Mouse (Mus musculus) hematopoietic stem cell, adult 5-6 weeks (primary cell): ENCODE measurements at regions not wholly inside any gene's neighbourhood (a gene's known extent, or its start where the extent isn't known, plus 50 kb on each side); places are given as distances from the start of the nearest gene placed in this dataset.

Source experiments
- ATAC-seq, 2 experiments: fragments of 125-278 bp in 1 of 2; replicated peaks in 1 of 2; 2 replicates each; pipeline ENCODE4 v1.8.0; 2016 to 2017; ENCODE audit warnings: inconsistent platforms in 2 of 2, mild to moderate bottlenecking in 2 of 2, moderate number of reproducible peaks in 2 of 2, low read depth in 1 of 2, moderate TSS enrichment in 1 of 2; ENCODE audit not compliant: low FRiP score in 2 of 2, poor library complexity in 2 of 2, severe bottlenecking in 2 of 2, insufficient read depth in 1 of 2, low TSS enrichment in 1 of 2

DNA sequence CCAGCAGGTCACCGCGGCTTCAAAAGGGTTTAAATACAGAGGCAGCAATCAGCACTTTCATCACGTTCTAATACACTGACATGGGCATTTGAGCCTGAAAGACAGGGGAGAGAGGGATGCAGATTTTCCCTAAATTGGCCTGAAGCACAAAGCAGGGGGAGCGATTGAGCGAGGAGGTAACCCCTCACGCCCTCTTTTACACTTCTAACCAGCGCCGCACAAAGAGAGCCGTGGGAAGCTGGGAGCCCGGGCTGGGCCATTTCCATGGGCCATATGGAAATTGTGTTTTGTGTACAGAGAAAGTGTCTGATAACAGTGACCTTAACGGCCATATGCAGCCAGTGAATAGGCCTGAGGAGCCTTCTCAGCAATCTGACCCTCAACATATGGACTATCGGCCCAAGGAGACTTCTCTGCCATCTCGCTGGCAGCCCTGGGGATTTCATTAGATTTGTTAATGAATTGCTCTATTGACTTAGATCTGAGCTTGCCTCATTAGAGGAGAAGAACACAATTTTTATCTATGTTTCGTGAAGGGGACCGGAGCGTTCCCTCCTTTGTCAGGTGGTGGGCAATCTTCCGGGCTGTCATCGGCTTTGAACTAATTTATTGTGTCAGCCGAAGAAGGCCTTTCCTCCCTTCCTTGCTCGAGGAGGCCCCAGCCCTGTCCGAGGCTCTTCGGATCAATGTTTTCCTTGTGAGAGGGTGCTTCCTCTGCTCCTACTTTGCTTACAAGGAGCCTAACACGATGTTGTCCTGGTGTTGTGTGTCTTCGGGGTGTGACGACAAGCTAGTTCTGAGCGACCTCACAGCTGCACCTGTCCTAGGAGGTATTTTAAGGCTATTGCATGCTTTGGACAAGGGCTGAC lies 195.4 kb upstream of the Irx3 start:
- no peak for ATAC-seq

DNA sequence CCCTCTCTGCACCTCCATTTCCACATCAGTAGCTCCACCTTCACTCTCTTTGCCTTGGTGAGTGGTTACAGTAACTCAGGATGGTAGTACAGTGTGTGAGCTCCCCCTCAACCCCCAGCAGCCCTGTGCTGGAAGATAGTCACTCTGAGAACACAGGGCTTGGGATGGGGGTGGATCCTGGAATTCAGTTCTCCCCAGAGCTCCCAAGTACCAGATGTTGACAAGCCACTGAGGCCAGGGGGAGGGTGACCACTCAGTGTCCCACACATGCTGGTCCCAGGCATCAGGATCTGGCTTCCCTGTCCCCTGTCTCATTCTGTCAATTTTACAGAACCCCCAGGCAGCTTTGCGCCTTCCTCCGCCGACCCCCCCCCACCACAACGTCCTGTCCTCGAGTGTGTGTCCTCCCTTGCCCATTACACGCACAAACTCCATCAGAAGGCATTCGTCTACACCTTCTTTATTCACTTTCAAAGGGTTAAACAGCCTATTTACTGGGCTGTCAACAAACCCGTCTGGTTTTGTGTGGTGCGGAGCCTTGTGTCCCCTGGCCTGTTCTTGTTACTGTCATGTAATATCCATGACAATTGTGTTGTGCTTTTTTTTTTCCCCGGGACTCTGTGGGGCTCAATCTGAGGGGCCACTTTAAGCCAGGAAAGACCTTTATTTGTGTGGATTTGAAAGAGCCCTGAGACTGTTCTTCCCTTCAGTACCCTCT lies 194.6 kb upstream of the Irx3 start:
- no peak for ATAC-seq

- ATAC-seq = no peak
These were observed 193.7 kb upstream of the Irx3 start for GRCm38 (mm10) chr8:91995407-91996144.

- ATAC-seq = no peak
These were observed 189.9 kb upstream of the Irx3 start for GRCm38 (mm10) chr8:91991542-91992452.

DNA sequence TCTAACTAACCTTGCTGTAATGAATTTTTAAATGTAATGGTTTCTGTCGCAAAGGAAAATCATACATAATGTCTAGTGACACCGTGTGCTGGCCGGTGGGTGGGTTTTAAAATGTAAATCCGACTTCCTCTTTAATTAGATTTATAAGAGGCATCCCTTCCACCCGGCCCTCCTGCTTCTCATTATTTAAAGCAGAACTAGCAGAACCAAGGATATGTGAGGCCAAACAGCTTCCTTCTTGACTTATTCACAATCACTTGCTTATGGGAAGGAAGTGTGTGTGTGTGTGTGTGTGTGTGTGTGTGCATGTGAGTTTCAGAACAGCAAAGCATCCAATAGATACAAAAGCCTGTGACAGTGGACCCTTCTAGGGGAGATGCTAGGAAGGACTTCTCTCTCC lies 189.1 kb upstream of the Irx3 start:
- ATAC-seq = peak; percentile 72 to 86

- ATAC-seq = no peak
These were observed 188.2 kb upstream of the Irx3 start for GRCm38 (mm10) chr8:91990048-91990447.

- ATAC-seq = no peak
These were observed 187.2 kb upstream of the Irx3 start for GRCm38 (mm10) chr8:91988866-91989633.

DNA sequence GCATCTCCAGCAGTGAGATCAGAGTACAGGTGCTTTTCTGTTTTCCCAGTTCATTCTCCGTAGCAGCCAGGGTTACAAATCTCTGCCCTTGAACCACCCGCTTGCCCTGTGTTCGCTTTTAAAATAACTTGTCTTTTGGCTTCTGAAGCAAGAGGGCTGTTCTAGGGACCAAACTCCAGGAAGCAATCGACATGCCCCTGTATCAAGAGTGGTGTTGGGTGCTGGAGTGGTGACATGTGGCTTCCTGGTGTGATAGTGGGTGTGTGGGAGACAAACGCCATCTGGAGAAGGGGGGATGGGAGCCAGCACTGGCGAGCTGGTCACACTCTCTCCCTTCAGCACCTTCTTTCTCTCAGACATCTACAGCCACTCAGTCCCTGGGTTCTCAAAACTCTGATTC lies 186.0 kb upstream of the Irx3 start:
- no peak for ATAC-seq

DNA sequence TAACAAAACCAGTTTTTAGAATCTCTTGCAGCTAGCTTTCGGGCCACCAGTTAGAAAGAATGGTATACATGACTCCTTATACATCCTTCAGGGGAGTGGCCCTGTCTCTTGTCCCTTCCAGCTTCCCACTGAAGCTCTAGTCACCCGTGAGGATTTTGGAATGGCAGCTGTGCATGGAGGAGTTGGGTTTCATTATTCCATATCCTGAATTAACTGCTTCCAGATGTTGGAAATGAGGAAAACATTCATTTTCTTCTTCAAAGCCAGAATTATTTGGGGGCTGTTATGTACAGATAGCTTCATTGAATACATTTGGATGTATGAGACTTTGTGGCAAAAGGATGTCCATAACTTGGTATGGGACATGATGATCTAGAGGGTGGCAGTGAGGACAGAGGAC lies 181.3 kb upstream of the Irx3 start:
- no peak for ATAC-seq

DNA sequence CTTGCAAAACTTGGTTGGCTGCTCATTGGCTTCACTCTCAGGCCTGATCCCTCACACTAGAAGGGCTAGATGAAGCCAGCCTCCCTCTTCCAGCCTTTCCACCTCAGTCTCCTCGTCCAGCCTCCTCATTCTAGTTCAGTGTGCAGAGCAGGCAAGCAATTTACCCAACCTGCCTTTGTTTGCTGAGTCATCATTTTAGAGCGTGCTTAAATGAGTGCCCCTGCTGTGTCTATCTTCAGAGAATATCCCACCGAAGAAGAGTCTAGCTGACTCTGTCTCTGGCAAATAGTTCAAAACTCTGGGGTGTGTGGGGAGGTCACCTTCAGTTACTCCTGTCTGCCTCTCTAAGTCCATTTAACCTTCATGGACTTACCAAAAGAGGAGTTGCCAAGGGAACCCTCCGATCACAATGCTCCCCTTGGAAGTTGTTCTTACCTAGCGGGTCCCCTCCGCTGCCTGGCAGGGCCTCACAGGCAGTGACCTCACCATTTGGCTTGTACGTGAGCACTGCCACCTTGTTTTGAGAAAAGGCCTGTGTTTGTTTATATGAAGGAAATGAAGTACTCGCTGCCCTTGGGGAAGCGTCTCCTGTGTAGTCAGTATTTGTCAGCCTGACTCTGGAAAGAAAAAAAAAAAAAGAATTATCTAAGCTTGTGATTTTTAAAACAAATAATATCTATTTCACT lies 175.2 kb upstream of the Irx3 start:
- no peak for ATAC-seq

- ATAC-seq = no peak
These were observed 173.6 kb upstream of the Irx3 start for GRCm38 (mm10) chr8:91975460-91975859.

DNA sequence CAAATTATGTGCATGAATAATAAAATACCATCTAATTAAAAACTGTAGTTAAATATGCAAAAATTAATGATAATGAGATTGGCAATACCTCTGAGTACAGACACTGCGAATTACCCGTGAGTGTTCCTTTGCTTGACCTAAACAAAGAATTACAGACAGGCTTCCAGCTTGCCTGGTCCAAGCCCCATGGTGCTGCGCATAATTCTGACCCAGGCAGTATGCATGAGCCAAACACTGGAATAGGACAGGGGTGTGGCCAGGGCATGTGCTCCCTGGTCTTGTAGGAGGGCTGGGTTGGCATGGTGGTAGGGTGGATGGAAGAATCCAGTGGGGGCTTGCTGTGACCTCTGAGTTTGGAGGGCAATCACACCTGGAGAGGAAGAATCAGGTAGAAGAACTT lies 172.8 kb upstream of the Irx3 start:
- ATAC-seq = no peak

DNA sequence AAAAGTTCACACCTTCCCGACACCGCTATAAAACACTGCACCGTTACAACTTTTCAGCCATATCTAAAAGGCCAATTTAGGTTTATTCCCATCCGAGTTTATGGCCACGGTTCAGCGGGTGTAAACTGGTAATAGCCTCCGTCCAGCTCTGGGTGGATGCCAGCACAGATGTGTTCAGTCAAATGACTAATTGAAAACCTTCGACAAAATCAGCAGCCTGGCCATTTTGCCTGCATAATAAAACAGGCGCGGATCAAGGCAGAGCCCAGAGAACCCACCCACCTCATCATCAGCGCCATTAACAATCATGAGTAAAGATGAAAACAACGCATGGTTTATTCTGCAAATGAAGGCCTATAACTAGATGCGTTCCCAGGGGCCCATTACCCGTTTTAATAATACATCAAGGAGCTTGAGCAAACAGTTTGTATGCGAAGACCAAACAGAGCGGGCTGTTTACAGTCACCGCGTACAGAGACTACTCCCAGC lies 172.1 kb upstream of the Irx3 start:
- ATAC-seq = no peak

DNA sequence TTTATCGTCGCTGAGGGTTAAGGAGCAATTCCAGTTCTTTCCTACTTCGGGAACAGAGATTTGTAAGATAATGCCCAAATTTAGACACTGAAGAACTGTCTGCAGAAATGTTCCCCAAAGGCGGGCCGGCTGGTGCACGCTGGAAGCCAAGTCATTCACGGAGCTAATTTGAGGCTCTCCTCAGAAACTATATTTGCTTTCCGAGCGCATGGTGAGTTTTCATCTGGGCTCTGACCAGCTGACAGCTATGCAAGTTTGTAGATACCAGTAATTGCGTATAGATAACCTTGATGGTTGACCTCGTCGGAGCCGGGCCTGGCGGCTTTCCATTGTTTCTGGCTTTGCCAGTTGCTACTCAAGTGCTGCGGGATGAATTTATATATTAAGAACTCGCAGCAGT lies 165.5 kb upstream of the Irx3 start:
- ATAC-seq = no peak

- 0 out of 4 replicates have a peak, but pooled peaks have one; percentile 13 to 45 for ATAC-seq
These were observed 165.1 kb upstream of the Irx3 start for GRCm38 (mm10) chr8:91966891-91967370.

DNA sequence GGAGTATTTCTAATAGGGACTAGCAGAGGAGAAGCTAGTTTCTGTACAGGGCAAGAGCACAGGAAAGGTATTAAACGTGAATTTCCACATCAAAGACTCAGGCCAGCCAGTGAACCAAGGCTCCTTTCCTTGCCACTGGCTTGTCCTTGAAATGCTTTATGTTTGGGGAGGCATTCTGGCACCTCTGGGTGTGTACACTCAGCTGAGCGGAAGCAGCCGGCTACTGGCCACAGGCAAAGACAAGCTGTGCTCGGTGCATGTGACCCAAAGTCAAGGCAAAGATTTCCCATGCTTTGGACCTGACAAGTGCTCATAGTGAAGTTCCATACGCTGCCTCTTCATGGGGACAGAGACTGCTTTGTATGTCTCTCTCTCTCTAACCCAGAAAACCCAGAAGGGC lies 159.8 kb upstream of the Irx3 start:
- no peak for ATAC-seq
